Mouse (Mus musculus) kidney, adult 2 months (tissue): ENCODE data around the gene Prps1.

Source experiments
- CTCF ChIP-seq: fragments of 200-500 bp; conservative IDR thresholded peaks from 2 replicates; pipeline ENCODE4 v1.5.1; 2011; ENCODE audit warnings: low read depth, mild to moderate bottlenecking, control low read depth, low read length, moderate library complexity, mixed read lengths; ENCODE audit not compliant: insufficient read depth, insufficient read length
- POLR2A ChIP-seq: fragments of 200-500 bp; IDR thresholded peaks from one replicate; pipeline ENCODE4 v1.6.1; 2011; ENCODE audit warnings: low read depth, low read length, control low read depth

- no peak for TF ChIP-seq CTCF
- no peak for TF ChIP-seq POLR2A
Observed at GRCm38 (mm10) chrX:140407593-140407992, 48.8 kb upstream of the Prps1 start.
